8 mouse cellular contexts compared by ENCODE assay signal in the genomic region with DNA sequence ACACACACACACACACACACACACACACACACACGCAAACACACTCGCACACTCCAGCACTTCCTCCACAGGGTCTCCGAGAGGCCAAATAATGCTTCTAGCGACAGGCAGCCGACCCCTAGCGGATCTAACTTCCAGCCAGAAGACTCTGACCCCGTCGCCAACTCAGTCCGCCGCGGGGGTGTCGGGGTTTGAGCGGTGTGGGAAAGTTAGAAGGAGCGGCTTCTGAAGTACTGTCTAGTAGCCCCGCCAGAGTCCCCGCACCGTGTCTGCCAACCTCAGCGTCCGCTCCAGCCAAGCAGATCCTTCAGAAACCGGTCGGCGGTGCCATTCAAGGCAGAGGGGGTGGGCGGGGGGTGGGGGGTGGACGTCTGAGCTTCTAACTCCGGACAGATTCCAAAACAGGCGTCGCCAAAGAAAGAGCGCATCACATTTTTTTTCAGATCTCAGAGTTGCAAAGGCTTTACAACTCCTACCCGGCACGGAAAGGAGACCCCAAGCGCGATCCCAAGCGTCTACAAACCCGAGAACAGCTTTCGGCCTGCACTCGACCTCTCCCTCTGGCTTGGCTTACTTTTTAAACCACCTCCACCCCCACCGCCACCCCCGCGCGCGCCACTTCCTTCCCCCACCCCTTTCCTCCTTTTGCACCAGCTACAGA. TPM values are rescaled to one million over a fixed set of nuclear protein-coding genes. Genes with fewer than 3 reads are reported as not detected.
DNase-seq lines count a peak whose midpoint lies in the region; ATAC-seq lines count a peak whose summit lies in the region.

No protein-coding gene starts in this region.

- peak overlapping the region; percentile 70 for H3K4me3 ChIP-seq in heart, embryonic 13.5 days
- peak overlapping the region; percentile 65 for H3K4me3 ChIP-seq in kidney, embryonic 16.5 days (ENCODE audit: low read length)

- DNase-seq in adrenal gland, postnatal 10 days = peak; percentile 54
- no peak for DNase-seq in adrenal gland, postnatal 4 days (ENCODE audit: low spot score in 2 of 2)
- DNase-seq in embryo, embryonic 11 days = peak; percentile 76
- peak; percentile 62 for DNase-seq in lung, postnatal 14 days
- peak; percentile 69 for DNase-seq in testis, postnatal 10 days (ENCODE audit: low spot score)
- no peak for DNase-seq in layer of hippocampus, adult 11-12 months (ENCODE audit: low spot score)

- no peak for ATAC-seq in heart, embryonic 13.5 days (ENCODE audit: extremely low read depth, insufficient number of reproducible peaks, low FRiP score, low TSS enrichment)
- ATAC-seq in kidney, embryonic 16.5 days (ENCODE audit: low FRiP score, low TSS enrichment) = peak; percentile 41

- H3K27me3 ChIP-seq in heart, embryonic 13.5 days (replicated peaks) = peaks cover 47% of the 10 kb centered on the region
- peaks cover 19% of the 10 kb centered on the region for H3K27me3 ChIP-seq in kidney, embryonic 16.5 days (ENCODE audit: insufficient read depth, low read length)

- peaks cover 11% of the 10 kb centered on the region for H3K36me3 ChIP-seq in heart, embryonic 13.5 days
- H3K36me3 ChIP-seq in kidney, embryonic 16.5 days (ENCODE audit: insufficient read depth, low read length) = peaks cover 8% of the 10 kb centered on the region

- H3K4me1 ChIP-seq in heart, embryonic 13.5 days = peaks cover 37% of the 10 kb centered on the region
- H3K4me1 ChIP-seq in kidney, embryonic 16.5 days (ENCODE audit: insufficient read depth, low read length) = peaks cover 41% of the 10 kb centered on the region

- peak overlapping the region; percentile 85 for H3K4me2 ChIP-seq in heart, embryonic 13.5 days
- H3K4me2 ChIP-seq in kidney, embryonic 16.5 days (replicated peaks; ENCODE audit: low read depth, low read length) = peak overlapping the region; percentile 67

- H3K9ac ChIP-seq in heart, embryonic 13.5 days = peak overlapping the region; percentile 86
- H3K9ac ChIP-seq in kidney, embryonic 16.5 days (replicated peaks; ENCODE audit: low read length) = peak overlapping the region; percentile 74

- peak overlapping the region; percentile 92 for H3K27ac ChIP-seq in heart, embryonic 13.5 days (replicated peaks)
- H3K27ac ChIP-seq in kidney, embryonic 16.5 days (ENCODE audit: low read length) = peak overlapping the region; percentile 96

- under 1% methylated on average over 41 of the region's 41 CpGs for WGBS in heart, embryonic 13.5 days
- under 1% methylated on average over 39 of the region's 41 CpGs for WGBS in kidney, embryonic 16.5 days

- H3K9me3 ChIP-seq in heart, embryonic 13.5 days = no peaks in the 10 kb centered on the region
- no peaks in the 10 kb centered on the region for H3K9me3 ChIP-seq in kidney, embryonic 16.5 days (ENCODE audit: low read length)

RNA-seq across cellular contexts. Expression of gene Bmp4, which starts 2.5 kb away (rescaled TPM):
- total RNA-seq in adrenal gland, postnatal 10 days (2021) = 10 to 100 TPM in 1 of 2 experiments, 1 to 10 TPM in 1; 8.6 to 10.3 TPM
- 10 to 100 TPM in 1 of 2 experiments, 1 to 10 TPM in 1; 8.4 to 11.4 TPM for total RNA-seq in adrenal gland, postnatal 4 days (2021)
- 23.7 and 23.9 TPM in 2 replicates for polyA plus RNA-seq in heart, embryonic 13.5 days (2015; fragmentation: Nextera tagmentation; extraction: Ambion mirVana)
- polyA plus RNA-seq in kidney, embryonic 16.5 days (2015; fragmentation: Nextera tagmentation; extraction: Ambion mirVana) = 43.0 and 43.3 TPM in 2 replicates

RNA-seq across cellular contexts. Expression of gene Gm15217, which starts 8.7 kb away (rescaled TPM):
- not detected for total RNA-seq in adrenal gland, postnatal 10 days (2021)
- total RNA-seq in adrenal gland, postnatal 4 days (2021) = 1 to 10 TPM in 1 of 2 experiments, not detected in 1; 1.2 TPM
- not detected in 2 replicates for polyA plus RNA-seq in heart, embryonic 13.5 days (2015; fragmentation: Nextera tagmentation; extraction: Ambion mirVana)
- polyA plus RNA-seq in kidney, embryonic 16.5 days (2015; fragmentation: Nextera tagmentation; extraction: Ambion mirVana) = 0.96 and 2.6 TPM in 2 replicates

Comparison
In these comparisons a context has a peak if more than half of its experiments do, and no peak if none do; other contexts are left out.
1. DNase-seq: peak in adrenal gland, postnatal 10 days (single experiment), embryo, embryonic 11 days (single experiment), lung, postnatal 14 days (single experiment) and testis, postnatal 10 days (single experiment); none in adrenal gland, postnatal 4 days (0 of 2) and layer of hippocampus, adult 11-12 months (single experiment).